Mouse (Mus musculus) R1 (cell line): Measurements from ENCODE around the gene Slc39a11.

Experiments
- DNase-seq: peaks from one replicate; pipeline ENCODE4 v3.0.0-alpha.2; 2018; ENCODE audit warnings: low read depth, low spot score

Slc39a11 gene

GRCm38 (mm10) chr11:113469919-113470785, 179.7 kb downstream of the Slc39a11 start:
- DNase-seq: no peak

DNA sequence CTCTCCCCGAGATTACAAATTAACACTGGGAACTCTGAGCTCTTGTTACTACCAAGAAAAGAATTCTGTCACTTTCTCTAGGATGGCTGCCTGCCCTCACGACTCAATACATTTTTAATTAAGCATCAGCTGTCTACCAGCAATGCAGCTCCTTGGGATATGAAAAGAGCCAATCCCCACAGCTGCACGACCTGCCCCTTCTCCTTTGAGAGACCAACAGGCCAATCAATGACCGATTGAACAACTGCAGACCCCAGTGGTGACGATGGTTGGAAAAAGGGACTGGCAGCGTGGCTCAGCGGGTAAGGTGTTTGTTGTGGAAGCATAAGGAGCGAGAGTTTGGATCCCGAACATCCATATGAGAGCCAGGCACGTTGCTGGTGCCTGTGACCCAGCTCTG, 181.9 kb downstream of the Slc39a11 start:
- DNase-seq: no peak

DNA sequence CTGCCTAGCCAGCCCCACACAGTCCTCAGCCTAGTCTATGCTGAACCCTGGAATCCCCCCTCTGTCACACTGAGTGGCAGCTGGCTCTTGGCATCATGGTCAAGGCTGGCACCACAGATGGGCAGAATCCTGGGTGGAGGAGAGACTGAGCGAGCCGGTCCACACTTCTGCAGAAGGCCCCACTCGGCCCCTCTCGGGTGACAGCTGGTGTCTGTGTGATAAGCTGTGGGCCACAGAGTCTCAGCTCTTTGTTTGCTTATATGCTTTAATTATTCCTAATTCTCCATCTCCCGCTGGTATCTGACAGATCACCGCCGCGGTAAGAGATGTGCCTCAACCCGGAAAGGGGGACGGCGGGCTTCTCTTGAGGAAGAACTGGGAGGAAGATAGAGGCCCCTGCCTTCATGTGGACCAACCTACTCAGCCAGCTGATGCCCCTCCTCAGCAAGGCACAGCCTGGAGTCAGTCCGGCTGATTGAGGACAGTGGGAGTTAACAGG, 182.5 kb downstream of the Slc39a11 start:
- DNase-seq: no peak

DNA sequence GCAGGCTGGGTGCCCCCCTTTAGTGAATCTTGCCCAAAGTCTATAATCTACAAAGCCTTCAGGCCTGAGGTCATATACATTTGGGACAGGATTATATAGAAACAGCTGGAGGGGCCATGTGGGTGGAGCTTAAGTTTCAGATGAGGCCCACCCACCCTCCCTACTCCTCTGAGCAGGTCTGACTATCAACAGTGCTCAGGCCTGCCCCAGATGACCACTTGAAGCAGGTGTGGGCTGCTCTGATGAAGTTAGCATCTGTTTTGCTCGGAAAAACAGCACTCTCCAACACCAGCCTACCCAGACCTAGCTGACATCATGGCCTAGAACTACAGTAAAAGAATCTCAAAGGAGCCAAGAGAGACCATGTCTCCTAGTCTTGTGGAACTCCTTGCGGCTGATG, 189.8 kb downstream of the Slc39a11 start:
- no peak for DNase-seq

GRCm38 (mm10) chr11:113458582-113459210, 191.2 kb downstream of the Slc39a11 start:
- no peak for DNase-seq

GRCm38 (mm10) chr11:113452861-113453568, 196.9 kb downstream of the Slc39a11 start:
- DNase-seq: no peak

- DNase-seq: no peak
Observed at GRCm38 (mm10) chr11:113451301-113451700, 198.6 kb downstream of the Slc39a11 start.

GRCm38 (mm10) chr11:113450665-113451064, 199.2 kb downstream of the Slc39a11 start:
- no peak for DNase-seq

- no peak for DNase-seq
Observed at GRCm38 (mm10) chr11:113450028-113450427, 199.9 kb downstream of the Slc39a11 start.

DNA sequence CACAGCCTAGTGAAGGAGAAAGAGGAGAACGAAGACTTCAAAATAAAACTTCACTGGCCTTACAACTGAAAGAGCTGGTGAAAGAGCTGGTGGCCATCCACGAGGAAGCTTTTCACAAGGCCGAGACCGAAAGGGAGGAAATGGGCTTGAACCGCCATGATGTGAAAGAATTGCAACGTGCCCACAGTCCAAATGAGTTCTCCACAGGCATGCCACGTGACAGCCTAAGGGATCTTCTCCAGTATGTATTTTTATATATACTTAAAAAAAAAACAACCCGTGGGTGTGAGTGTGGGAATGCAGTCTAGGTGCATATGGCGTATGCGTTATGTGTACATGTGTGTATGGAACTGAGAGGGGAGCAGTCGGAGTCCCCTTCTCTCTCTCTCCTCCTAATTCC, 207.8 kb downstream of the Slc39a11 start:
- DNase-seq: no peak

DNA sequence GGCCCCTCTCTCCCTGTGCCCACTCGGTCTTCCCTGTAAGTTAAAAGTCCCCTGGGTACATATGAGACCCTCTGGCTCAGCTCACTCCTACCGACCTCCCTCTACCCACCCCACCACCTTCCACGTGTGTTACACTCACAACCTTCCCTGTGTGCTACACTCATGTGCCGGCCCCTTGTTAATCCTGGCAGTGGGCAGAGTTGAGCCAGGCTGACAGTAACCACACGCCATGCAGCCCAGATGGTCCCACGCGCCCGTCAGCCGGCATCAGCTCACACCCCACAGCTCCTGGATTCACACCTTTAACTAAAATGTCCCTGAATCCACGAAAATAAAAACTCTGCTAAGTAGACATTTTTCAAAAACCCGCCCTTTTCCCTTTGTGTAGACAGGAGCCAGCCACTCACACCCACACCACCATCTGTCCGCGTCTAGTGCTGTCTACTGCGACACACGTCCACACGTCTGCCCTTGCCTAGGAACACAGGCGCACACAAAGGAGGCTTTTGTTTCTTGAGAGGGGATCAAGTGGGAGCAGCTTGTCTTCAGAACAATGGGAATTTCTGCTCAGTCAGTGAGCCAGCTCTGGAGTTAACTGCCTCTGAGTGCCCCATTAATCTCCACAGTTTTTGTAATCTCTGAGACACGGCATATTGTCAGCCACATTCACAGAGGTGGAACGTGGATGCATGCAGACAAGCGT, 210.4 kb downstream of the Slc39a11 start:
- DNase-seq: peak; percentile 67

DNA sequence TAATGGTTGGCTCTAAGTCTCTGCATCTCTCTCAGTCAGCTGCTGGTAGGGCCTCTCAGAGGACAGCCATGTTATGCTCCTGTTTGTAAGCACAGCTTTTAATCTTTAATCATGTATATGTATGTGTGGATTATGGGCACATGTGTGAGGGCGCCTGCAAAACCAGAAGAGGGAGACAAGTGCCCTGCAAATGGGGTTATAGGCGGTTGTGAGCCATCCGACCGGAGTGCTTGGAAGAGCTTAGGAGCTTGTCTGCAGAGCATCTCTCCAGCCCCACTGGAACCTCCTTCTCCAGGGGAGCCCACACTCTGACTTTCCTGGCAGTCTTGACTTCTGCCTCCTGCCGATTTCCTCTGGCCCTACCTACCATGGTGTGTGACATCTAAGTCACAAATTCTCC, 211.0 kb downstream of the Slc39a11 start:
- no peak for DNase-seq

GRCm38 (mm10) chr11:113437357-113437756, 212.5 kb downstream of the Slc39a11 start:
- DNase-seq: peak; percentile 74

GRCm38 (mm10) chr11:113436299-113436698, 213.6 kb downstream of the Slc39a11 start:
- DNase-seq: no peak

DNA sequence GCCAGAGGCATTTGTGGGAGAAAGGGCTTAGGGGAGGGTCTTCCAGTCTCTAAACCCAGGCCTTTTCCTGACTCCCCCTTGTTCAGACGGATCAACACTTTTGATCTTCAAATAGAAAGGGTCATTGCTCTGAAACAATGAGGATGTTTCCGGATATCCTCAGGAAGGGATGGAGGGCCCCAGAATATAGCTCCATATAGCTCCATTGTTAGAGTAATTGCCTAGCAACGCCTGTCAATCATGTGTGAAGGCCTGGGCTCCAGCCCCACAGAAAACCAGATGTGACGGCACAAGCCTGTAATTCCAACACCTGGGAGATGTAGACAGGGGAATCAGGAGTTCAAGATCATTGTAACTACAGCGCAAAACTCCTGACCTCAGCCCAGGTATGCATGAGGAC, 214.2 kb downstream of the Slc39a11 start:
- no peak for DNase-seq

GRCm38 (mm10) chr11:113431161-113431560, 218.7 kb downstream of the Slc39a11 start:
- DNase-seq: peak; percentile 91

DNA sequence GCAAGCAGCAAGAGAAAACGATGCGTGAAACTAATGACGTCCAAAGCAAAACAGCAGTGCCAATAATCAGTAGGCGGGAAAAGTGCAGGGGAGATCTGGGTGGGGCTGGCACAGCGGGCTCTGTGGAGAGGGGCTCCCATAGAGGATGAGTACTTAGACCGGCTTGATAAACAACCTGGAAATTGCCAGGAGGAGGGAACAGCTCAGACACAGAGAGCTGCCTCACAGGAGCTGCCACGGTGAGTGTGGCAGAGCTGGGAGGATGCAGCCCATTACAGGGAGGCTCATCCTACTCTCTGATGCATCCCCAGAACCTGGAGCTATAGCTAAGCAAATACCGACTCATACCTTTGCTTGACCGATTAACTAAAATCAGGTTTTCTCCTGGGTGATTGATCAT, 224.0 kb downstream of the Slc39a11 start:
- no peak for DNase-seq

GRCm38 (mm10) chr11:113425454-113425853, 224.4 kb downstream of the Slc39a11 start:
- DNase-seq: no peak

GRCm38 (mm10) chr11:113424765-113425164, 225.1 kb downstream of the Slc39a11 start:
- no peak for DNase-seq

DNA sequence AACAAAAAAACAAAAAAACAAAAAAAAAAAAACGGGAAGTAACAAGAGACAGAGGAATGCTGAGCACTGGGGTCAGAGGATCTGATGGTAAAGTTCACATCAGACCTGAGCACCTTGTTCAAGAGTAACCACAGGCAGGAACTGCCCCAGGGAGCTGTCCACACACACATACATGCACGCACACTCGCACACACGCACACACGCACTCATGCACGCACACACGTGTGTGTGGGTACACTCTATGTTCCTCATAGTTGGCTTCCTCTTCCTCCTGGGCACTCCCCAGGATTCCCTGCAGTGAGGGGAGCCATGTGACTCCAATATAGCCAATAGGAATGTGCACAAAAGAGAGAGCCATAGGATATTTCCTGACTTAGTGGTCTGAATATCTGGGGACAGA, 227.3 kb downstream of the Slc39a11 start:
- no peak for DNase-seq

GRCm38 (mm10) chr11:113418921-113419655, 230.8 kb downstream of the Slc39a11 start:
- no peak for DNase-seq
